Mouse (Mus musculus) midbrain, embryonic 12.5 days (tissue): ENCODE measurements at regions not wholly inside any gene's neighbourhood (a gene's known extent, or its start where the extent isn't known, plus 50 kb on each side); places are given as distances from the start of the nearest gene placed in this dataset.

Source experiments
- ATAC-seq: fragments of 200-750 bp; cut with Nextera tagmentation; 2 replicates; pipeline ENCODE4 v1.8.0; 2017; ENCODE audit warnings: low read depth, moderate TSS enrichment, moderate library complexity; ENCODE audit not compliant: low FRiP score
- H3K27ac ChIP-seq: fragments of 300-500 bp; sonication (generic); replicated peaks from 2 replicates; pipeline ENCODE4 v1.5.1; 2016; ENCODE audit warnings: mild to moderate bottlenecking
- H3K27me3 ChIP-seq: fragments of 300-500 bp; sonication (generic); 2 replicates; pipeline ENCODE4 v1.6.1; 2016; ENCODE audit warnings: mild to moderate bottlenecking
- H3K36me3 ChIP-seq: fragments of 300-500 bp; sonication (generic); 2 replicates; pipeline ENCODE4 v1.6.1; 2016
- H3K4me1 ChIP-seq: fragments of 300-500 bp; sonication (generic); 2 replicates; pipeline ENCODE4 v1.6.1; 2016
- H3K4me2 ChIP-seq: fragments of 300-500 bp; sonication (generic); replicated peaks from 2 replicates; pipeline ENCODE4 v1.6.1; 2016; ENCODE audit warnings: mild to moderate bottlenecking, moderate library complexity
- H3K4me3 ChIP-seq: fragments of 300-500 bp; sonication (generic); 2 replicates; pipeline ENCODE4 v1.5.1; 2016; ENCODE audit warnings: mild to moderate bottlenecking
- H3K9ac ChIP-seq: fragments of 300-500 bp; sonication (generic); replicated peaks from 2 replicates; pipeline ENCODE4 v1.6.1; 2016; ENCODE audit warnings: mild to moderate bottlenecking, moderate library complexity
- H3K9me3 ChIP-seq: fragments of 300-500 bp; sonication (generic); 2 replicates; pipeline ENCODE4 v1.6.1; 2016; ENCODE audit warnings: mild to moderate bottlenecking
- WGBS: fragments of 180-500 bp; shearing (Covaris S2); methylation state at CpG from one replicate; pipeline ENCODE4 v1.1.7; 2016; 5-methylcytosine and 5-hydroxymethylcytosine counted together

- H3K4me2 ChIP-seq = no peak overlapping the region
- H3K9me3 ChIP-seq = no peaks in the 10 kb centered on the region
- no peak overlapping the region for H3K4me3 ChIP-seq
- no peaks in the 10 kb centered on the region for H3K36me3 ChIP-seq
- 48% methylated on average over 5 of the region's 5 CpGs for WGBS
- H3K9ac ChIP-seq = no peak overlapping the region
- no peak overlapping the region for H3K27ac ChIP-seq
- H3K27me3 ChIP-seq = no peaks in the 10 kb centered on the region
- H3K4me1 ChIP-seq = no peaks in the 10 kb centered on the region
- ATAC-seq = no peak
Observed at GRCm38 (mm10) chr9:67708246-67708960, 50.8 kb upstream of the C2cd4b start.
